Mouse (Mus musculus): ENCODE measurements at regions not wholly inside any gene's neighbourhood (a gene's known extent, or its start where the extent isn't known, plus 50 kb on each side); places are given as distances from the start of the nearest gene placed in this dataset.

DNA sequence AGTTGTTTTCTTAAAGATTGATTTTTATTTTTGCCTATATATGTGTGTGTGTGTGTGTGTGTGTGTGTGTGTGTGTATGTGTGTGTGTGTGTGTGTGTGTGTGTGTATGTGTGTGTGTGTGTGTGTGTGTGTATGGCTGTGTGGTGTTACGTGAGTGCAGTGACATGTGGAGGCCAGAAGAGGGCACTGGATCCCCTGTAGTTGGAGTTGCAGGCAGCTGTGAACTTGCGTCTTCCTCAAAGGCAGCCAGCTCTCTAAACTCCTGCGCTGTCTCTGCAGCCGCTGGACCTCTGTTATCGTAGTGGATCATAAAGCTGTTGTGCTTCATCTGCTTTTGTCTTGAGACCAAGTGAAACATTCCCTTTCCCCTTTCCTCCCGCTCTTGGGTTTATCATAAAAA is 109.9 kb upstream of the Egr2 start:
- Histone ChIP-seq H3K4me1 (ENCODE audit: control insufficient read depth, insufficient read depth, low read length) (no peaks in the 10 kb centered on the region), H3K27ac (ENCODE audit: insufficient read depth, low read length) (no peak overlapping the region), H3K4me3 (ENCODE audit: insufficient read depth, low read length) (no peak overlapping the region)
- TF ChIP-seq POLR2A (IDR thresholded peaks at IDR 0.05; ENCODE audit: low read depth, low read length) = no peak

- no peaks in the 10 kb centered on the region for H3K4me1 ChIP-seq (ENCODE audit: control insufficient read depth, insufficient read depth, low read length)
- H3K4me3 ChIP-seq (ENCODE audit: insufficient read depth, low read length) = no peak overlapping the region
- no peak for TF ChIP-seq POLR2A (IDR thresholded peaks at IDR 0.05; ENCODE audit: low read depth, low read length)
- no peak for TF ChIP-seq CTCF (IDR thresholded peaks at IDR 0.05; ENCODE audit: borderline replicate concordance, insufficient read depth, low read length)
- no peak overlapping the region for H3K27ac ChIP-seq (ENCODE audit: insufficient read depth, low read length)
These were observed 108.1 kb upstream of the Egr2 start for GRCm38 (mm10) chr10:67427220-67427619.

GRCm38 (mm10) chr10:67430805-67431204 is 104.5 kb upstream of the Egr2 start:
- TF ChIP-seq POLR2A (IDR thresholded peaks at IDR 0.05; ENCODE audit: low read depth, low read length) (no peak), CTCF (IDR thresholded peaks at IDR 0.05; ENCODE audit: borderline replicate concordance, insufficient read depth, low read length) (no peak)
- Histone ChIP-seq H3K4me1 (ENCODE audit: control insufficient read depth, insufficient read depth, low read length) (no peaks in the 10 kb centered on the region), H3K4me3 (ENCODE audit: insufficient read depth, low read length) (no peak overlapping the region), H3K27ac (ENCODE audit: insufficient read depth, low read length) (no peak overlapping the region)

- Histone ChIP-seq H3K4me1 (ENCODE audit: control insufficient read depth, insufficient read depth, low read length) (no peaks in the 10 kb centered on the region), H3K27ac (ENCODE audit: insufficient read depth, low read length) (no peak overlapping the region), H3K4me3 (ENCODE audit: insufficient read depth, low read length) (no peak overlapping the region)
- TF ChIP-seq CTCF (IDR thresholded peaks at IDR 0.05; ENCODE audit: borderline replicate concordance, insufficient read depth, low read length) (no peak), POLR2A (IDR thresholded peaks at IDR 0.05; ENCODE audit: low read depth, low read length) (no peak)
These were observed 96.1 kb upstream of the Egr2 start for GRCm38 (mm10) chr10:67439042-67439635.

DNA sequence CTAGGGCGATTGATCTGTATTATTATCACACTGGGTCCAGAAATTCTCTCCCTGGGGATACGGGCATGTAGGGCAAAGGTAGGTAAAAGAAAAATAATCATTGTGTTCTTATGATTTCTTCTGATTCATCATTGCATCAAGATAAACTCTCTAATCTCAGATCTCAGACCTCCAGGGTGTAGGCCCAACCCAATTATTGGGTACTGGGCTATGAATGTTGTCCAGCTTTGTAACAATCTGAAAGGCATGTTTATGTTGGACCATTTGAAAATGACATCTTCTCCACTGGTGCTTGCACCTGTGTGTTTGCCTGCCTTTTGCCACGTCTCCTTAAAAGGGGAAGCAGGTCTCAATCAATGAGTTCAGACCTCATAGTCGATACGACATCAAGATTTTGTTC is 95.4 kb upstream of the Egr2 start:
- Histone ChIP-seq H3K27ac (ENCODE audit: insufficient read depth, low read length) (no peak overlapping the region), H3K4me3 (ENCODE audit: insufficient read depth, low read length) (no peak overlapping the region), H3K4me1 (ENCODE audit: control insufficient read depth, insufficient read depth, low read length) (no peaks in the 10 kb centered on the region)
- TF ChIP-seq CTCF (IDR thresholded peaks at IDR 0.05; ENCODE audit: borderline replicate concordance, insufficient read depth, low read length) (no peak), POLR2A (IDR thresholded peaks at IDR 0.05; ENCODE audit: low read depth, low read length) (no peak)

- no peak overlapping the region for H3K4me3 ChIP-seq (ENCODE audit: insufficient read depth, low read length)
- TF ChIP-seq CTCF (IDR thresholded peaks at IDR 0.05; ENCODE audit: borderline replicate concordance, insufficient read depth, low read length) = no peak
- TF ChIP-seq POLR2A (IDR thresholded peaks at IDR 0.05; ENCODE audit: low read depth, low read length) = no peak
- H3K4me1 ChIP-seq (ENCODE audit: control insufficient read depth, insufficient read depth, low read length) = no peaks in the 10 kb centered on the region
- H3K27ac ChIP-seq (ENCODE audit: insufficient read depth, low read length) = no peak overlapping the region
These were observed 94.0 kb upstream of the Egr2 start for GRCm38 (mm10) chr10:67441243-67441642.

DNA sequence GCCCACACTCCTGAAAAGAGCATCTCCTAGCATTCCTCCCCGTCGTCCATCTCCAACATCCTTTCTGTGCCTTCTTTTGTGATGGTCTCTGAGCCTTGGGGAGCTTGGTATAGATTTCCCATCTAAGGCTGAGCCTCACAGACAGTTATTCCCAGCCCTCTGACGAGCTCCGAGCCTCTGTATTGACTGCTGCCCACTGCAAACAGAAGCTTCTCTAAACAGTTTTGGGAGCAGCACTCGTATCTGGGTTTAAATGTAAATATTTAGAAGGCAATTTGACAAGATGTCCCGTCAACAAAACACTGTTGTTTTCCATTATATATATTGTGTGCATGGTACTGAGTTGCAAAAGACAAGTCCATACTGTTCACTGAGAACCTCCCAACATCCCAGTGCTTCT is 86.4 kb upstream of the Egr2 start:
- no peak for TF ChIP-seq CTCF (IDR thresholded peaks at IDR 0.05; ENCODE audit: borderline replicate concordance, insufficient read depth, low read length)
- no peak for TF ChIP-seq POLR2A (IDR thresholded peaks at IDR 0.05; ENCODE audit: low read depth, low read length)
- Histone ChIP-seq H3K4me1 (ENCODE audit: control insufficient read depth, insufficient read depth, low read length) (no peaks in the 10 kb centered on the region), H3K27ac (ENCODE audit: insufficient read depth, low read length) (no peak overlapping the region), H3K4me3 (ENCODE audit: insufficient read depth, low read length) (no peak overlapping the region)

DNA sequence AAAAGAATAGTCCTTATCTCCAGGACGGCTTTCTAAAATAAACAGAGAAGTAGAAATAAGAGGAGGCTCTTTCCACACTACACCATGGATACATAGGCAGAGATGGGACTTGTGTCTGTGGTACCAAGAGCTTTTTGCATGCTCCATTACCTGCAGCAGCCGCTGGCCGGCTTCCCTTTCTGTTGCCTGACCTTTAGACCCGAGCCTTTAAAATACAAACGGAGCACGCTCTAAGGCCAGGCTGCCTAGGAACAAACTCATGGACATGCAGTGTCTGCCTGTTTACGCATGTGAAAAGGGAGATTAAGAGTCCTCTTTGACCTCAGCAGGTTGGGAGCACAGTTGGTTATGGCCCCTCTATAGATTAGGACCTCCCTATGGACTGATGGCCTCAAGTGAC is 81.1 kb upstream of the Egr2 start:
- no peak for TF ChIP-seq CTCF (IDR thresholded peaks at IDR 0.05; ENCODE audit: borderline replicate concordance, insufficient read depth, low read length)
- TF ChIP-seq POLR2A (IDR thresholded peaks at IDR 0.05; ENCODE audit: low read depth, low read length) = no peak
- Histone ChIP-seq H3K4me3 (ENCODE audit: insufficient read depth, low read length) (no peak overlapping the region), H3K4me1 (ENCODE audit: control insufficient read depth, insufficient read depth, low read length) (no peaks in the 10 kb centered on the region)

DNA sequence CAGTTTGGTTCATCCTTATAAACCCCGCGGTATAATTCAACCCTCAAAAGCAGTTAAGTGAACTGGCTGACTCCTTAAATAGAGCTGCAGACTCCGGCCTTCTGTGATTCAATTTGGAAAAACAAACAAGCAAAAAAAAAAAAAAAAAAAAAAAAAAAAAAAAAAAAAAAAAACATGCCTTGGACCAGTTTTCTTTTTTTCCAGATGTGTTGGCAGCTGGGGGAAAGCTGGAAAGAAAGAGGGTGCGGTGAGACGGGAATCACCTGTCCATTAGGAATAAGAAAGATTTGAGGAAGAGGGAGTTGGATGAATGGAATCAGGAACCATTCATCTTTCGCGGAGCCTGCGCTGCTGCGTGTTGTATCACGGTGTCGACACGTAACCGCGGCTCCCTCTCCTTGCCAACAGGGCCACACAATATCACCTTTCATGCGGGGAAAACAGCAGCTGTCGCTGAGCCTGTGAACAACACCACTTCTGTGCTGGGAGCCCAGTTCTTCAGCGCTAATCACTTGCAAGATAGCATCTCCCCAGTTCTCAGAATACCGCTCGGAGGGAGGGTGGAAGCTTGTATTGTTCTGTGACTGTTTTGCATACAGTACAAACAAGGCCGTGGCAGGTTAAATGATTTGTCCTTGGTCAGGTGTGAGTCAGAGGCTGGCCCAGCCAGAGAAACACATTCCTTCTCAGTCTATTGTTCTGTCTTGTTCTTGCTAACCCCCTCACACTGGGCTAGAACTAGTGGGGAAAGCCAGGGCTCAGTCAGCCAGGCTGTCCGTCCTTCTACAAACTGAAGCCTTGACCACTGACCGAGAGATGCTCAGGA is 76.6 kb upstream of the Egr2 start:
- H3K4me1 ChIP-seq (ENCODE audit: control insufficient read depth, insufficient read depth, low read length) = no peaks in the 10 kb centered on the region
- TF ChIP-seq POLR2A (IDR thresholded peaks at IDR 0.05; ENCODE audit: low read depth, low read length) = no peak
- H3K4me3 ChIP-seq (ENCODE audit: insufficient read depth, low read length) = no peak overlapping the region
- no peak overlapping the region for H3K27ac ChIP-seq (ENCODE audit: insufficient read depth, low read length)

More for the DNA sequence above, 81.1 kb upstream of the Egr2 start:
- H3K27ac ChIP-seq (ENCODE audit: insufficient read depth, low read length) = no peak overlapping the region

- TF ChIP-seq CTCF (IDR thresholded peaks at IDR 0.05; ENCODE audit: borderline replicate concordance, insufficient read depth, low read length) = no peak
- no peak for TF ChIP-seq POLR2A (IDR thresholded peaks at IDR 0.05; ENCODE audit: low read depth, low read length)
- Histone ChIP-seq H3K4me1 (ENCODE audit: control insufficient read depth, insufficient read depth, low read length) (no peaks in the 10 kb centered on the region), H3K4me3 (ENCODE audit: insufficient read depth, low read length) (no peak overlapping the region), H3K27ac (ENCODE audit: insufficient read depth, low read length) (no peak overlapping the region)
These were observed 74.0 kb upstream of the Egr2 start for GRCm38 (mm10) chr10:67461321-67461720.
